Mouse (Mus musculus) adrenal gland, adult 2 months (tissue): Measurements from ENCODE around the gene Csn1s2b. TPM values are rescaled to one million over a fixed set of nuclear protein-coding genes. Genes with fewer than 3 reads are reported as not detected.
"Not testable (repeated sequence)": the region's sequence is repeated elsewhere in the genome, so short reads cannot be mapped to it uniquely, and the experiment has no call there.

Experiments used
- DNase-seq: peaks from one replicate; pipeline ENCODE4 v3.0.0; 2021
- long read RNA-seq: library from polyadenylated mRNA; stranded (forward); transcript quantifications from one replicate; pipeline ENCODE4 v2.0.0, GENCODE M21; 2021
- polyA plus RNA-seq: library from polyadenylated mRNA; depleted of rRNA; stranded (reverse); fragments of >200 nt; gene quantifications from 2 replicates; pipeline ENCODE4 v1.2.3, GENCODE M21; 2012; rRNA removed
- total RNA-seq, 2 experiments: library from RNA; stranded (reverse); gene quantifications; 2 replicates each; pipeline ENCODE4 v1.2.3; 2021

The Csn1s2b gene
- total RNA-seq (not detected), polyA plus RNA-seq (not detected in 2 replicates)
- long read RNA-seq = 0 reads

DNA sequence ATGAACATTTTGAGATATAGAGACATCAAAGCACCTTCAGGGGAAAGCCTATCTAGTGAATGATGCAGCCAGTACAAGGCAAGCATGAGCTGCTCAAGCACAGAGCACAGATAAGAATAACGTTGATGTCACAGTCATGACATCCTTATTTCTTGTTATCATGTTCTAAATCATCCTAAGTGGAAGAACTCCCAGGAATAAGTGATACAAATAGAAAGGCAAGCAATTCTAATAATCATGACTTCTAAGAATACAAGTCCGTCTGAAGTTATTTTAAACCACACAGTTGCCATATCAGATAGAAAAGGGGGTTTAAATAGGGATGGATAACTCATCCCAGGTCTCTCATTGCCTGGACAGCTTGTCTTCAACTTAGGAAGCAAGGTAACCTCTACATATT is at the start of gene Csn1s2b:
Csn1s2b (plus strand) TSS at position 301 of the 400 bp plus-strand sequence.
- DNase-seq = no peak

DNA sequence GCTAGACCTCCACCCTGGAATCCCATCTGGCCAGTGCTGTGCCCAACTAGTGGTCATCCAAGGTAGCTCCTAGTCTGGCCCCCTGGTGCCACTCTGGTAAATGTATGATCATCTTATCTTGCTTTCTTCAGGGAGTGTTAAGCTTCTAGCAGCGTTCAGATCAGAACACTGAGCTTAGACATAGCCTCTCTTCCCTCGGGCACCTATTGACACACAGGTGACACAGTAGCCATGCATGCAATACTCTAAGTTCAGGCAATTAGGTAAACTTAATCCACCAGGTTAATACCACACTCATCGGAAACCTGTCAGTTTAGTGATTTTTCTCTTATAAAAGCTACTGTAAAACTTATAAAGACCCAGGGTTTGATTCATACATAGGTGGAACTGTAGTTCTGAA is 43.3 kb upstream of the Csn1s2b start:
- DNase-seq = no peak

DNA sequence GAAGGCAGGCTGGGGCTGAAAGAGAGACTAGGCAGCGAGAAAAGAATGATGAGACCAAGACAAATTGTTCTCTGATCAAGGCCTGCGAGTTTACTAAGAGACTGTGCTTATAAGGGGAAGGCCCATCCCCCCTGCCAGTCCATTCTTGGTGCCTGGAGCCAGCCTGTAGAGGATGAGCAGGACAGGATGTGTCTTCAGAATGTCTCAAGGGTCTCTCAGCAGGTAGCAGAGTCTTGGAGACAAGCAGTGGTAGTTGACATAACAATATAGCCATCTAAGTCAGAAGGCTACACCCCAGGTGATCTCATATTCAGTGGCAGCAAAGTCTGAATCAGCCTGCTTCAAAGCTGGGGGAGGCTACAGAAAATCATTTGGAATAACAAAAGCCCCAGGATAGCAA is 35.7 kb upstream of the Csn1s2b start:
- not testable (repeated sequence) for DNase-seq

DNA sequence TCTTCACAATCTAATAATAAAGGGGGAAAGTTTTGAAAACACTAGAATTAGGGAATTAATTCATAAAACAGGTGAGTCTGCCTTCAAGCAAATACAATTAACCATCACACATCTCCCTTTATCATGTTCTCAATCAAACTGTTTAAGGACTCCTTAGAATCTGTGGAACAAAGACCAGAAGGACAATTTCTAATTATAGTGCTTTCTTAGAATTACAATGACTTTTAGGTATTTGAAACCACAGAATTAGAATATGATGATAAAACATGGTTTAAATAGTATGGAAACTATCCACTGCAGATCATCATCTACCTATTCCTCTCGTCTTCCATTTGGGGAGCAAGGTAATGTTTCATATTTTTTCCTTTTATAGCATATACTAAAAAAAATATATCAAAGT is 33.6 kb upstream of the Csn1s2b start, which contains the start of gene Csn1s2a:
Csn1s2a (plus strand) TSS at position 301 of the 400 bp plus-strand sequence.
- no peak for DNase-seq

DNA sequence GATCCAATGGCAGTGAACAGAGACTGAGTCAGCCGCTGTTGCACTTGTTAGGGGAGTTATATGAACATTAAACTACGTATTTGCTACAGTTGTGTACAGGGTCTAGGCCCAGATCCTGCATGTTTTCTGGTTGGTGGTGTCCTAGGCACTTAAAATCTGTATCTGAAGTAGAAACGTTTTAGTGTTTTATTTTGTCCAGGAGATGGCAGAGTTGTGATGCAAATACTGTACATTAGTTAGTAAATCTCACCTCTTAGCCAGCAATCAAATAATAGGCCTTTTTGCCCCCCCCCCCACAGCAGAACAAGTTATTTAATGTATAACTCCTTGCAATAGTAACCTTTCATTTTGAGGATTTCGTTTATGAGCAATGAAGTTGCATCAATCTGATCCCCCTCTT is 25.2 kb upstream of the Csn1s2b start:
- no peak for DNase-seq

DNA sequence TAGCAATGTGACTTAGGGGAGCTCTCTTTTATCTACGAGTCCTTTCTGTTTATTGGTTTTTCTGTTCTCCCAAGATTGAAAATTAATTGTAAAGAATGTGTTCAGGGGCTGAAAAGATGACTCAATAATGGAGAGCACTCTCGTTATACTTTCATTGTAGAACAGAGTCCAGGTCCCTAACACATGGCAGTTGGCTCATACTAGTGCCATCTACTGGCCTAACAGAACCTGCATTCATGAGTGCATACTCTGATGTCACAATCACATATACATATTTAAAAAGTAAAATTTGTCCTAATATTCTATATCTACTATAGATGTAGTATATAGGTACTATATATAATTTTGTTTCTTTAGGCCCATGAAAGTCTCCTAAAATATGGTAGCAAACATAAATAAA is 1.4 kb downstream of the Csn1s2b start:
- no peak for DNase-seq

DNA sequence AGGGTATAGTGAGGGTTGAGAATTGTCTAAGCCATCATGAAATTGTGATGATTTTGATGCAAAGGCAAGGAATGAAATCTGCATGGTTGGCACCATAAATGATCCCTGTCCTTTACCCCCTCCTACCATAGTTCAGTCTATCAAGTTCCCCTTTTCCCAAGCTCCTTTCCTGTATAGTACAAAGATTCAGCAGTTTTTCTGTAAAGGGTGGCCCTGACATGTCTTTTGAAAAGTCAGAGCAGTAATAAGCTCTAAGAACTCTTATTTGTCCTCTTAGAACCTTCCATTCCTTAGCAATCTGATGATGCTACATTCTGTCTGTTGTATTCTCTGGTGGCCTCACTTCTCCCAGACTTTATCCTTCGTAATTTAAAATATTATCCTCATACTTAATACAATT is 17.5 kb downstream of the Csn1s2b start, which contains the start of gene Prr27:
Prr27 (plus strand) TSS at position 301 of the 400 bp plus-strand sequence.
- DNase-seq = no peak

DNA sequence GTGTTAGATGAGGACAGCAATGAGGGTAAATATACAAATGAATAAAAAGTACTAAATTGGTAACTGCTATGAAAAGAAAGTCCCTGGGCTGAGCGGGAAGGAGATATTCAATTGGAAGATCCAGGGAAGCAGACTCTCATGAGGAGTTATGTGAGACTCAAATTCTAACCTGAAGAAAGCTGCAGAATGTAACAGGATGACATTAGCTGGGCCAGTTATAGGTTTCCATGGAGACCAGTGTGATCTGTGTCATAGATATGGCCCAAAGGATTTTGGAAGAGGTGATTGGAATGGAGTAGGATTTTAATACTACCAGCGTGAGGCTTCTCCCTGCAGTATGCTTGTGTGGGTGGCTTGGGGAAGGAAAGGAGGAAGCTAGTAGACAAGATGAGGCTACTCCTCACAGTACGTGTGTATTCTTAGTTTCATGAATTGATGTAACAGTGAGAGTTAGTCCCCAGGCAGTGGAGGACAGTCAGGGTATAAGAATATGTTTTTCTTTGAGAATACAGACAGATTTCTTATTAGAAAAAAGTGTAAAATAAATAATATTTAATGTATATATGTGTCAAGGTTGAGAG is 47.3 kb downstream of the Csn1s2b start:
- no peak for DNase-seq

DNA sequence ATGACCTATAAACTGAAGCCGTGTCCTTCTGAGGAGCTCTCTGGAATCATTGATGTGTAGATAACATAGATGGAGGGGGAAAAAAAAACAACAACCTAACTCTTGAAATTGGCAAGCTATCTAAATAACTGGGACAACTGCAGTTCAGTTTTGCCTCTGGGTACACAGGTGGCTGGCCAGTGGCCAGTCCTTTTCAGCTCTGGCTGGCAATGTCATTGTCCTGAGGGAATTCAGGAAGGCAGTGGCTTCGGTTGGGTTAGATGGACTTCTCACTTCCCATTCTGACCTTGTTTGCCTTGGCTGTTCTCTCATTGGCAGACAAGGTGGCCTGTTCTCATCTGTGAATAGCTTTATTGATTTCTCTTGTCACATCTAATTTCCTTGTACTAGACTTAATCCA is 62.2 kb downstream of the Csn1s2b start:
- no peak for DNase-seq

DNA sequence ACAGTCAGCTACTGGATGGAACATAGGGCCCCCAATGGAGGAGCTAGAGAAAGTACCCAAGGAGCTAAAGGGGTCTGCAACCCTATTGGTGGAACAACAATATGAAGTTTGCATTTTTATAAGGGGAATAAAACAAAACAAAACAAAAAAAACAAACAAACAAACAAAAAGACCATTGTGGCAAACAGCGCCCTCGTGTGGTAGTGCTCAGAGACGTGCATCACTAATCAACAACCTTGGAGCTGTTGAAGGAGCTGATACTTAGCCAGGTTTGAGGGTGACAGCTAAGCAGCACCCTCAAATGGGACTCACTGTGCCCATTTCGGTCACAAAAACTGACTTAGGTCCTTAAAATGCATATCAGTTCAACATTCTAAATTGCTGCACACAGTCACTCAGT is 63.5 kb downstream of the Csn1s2b start:
- no peak for DNase-seq

Other genes starting within 250 kb of the Csn1s2b start
- gene Sult1d1, start 239.1 kb upstream of the Csn1s2b start, total RNA-seq = under 1 TPM in 1 of 2 experiments, not detected in 1; 0.40 TPM
- not detected in 2 replicates for gene Sult1d1, start 239.1 kb upstream of the Csn1s2b start, polyA plus RNA-seq
- gene Sult1e1, start 216.5 kb upstream of the Csn1s2b start, total RNA-seq = 1 to 10 TPM in 1 of 2 experiments, under 1 TPM in 1; 0.84 to 3.9 TPM
- gene Sult1e1, start 216.5 kb upstream of the Csn1s2b start, polyA plus RNA-seq = not detected in 2 replicates
- not detected for gene Csn1s1, start 141.9 kb upstream of the Csn1s2b start, total RNA-seq
- gene Csn1s1, start 141.9 kb upstream of the Csn1s2b start, polyA plus RNA-seq = not detected in 2 replicates
- not detected for gene Csn2, start 108.5 kb upstream of the Csn1s2b start, total RNA-seq
- not detected in 2 replicates for gene Csn2, start 108.5 kb upstream of the Csn1s2b start, polyA plus RNA-seq
- gene Csn1s2a, start 33.5 kb upstream of the Csn1s2b start, total RNA-seq = not detected
- gene Csn1s2a, start 33.5 kb upstream of the Csn1s2b start, polyA plus RNA-seq = not detected in 2 replicates
- not detected for gene Prr27, start 17.6 kb downstream of the Csn1s2b start, total RNA-seq
- not detected in 2 replicates for gene Prr27, start 17.6 kb downstream of the Csn1s2b start, polyA plus RNA-seq
- not detected for gene Odam, start 76.9 kb downstream of the Csn1s2b start, total RNA-seq
- not detected in 2 replicates for gene Odam, start 76.9 kb downstream of the Csn1s2b start, polyA plus RNA-seq
- not detected for gene Csn3, start 117.5 kb downstream of the Csn1s2b start, total RNA-seq
- gene Csn3, start 117.5 kb downstream of the Csn1s2b start, polyA plus RNA-seq = not detected in 2 replicates
- not detected for gene 2310003L06Rik, start 161.4 kb downstream of the Csn1s2b start, total RNA-seq
- not detected in 2 replicates for gene 2310003L06Rik, start 161.4 kb downstream of the Csn1s2b start, polyA plus RNA-seq
- not detected for gene Gm28434, start 161.4 kb downstream of the Csn1s2b start, total RNA-seq
- gene Gm28434, start 161.4 kb downstream of the Csn1s2b start, polyA plus RNA-seq = not detected in 2 replicates
- gene Cabs1, start 171.4 kb downstream of the Csn1s2b start, total RNA-seq = not detected
- gene Cabs1, start 171.4 kb downstream of the Csn1s2b start, polyA plus RNA-seq = not detected in 2 replicates
- not detected for gene Smr3a, start 194.5 kb downstream of the Csn1s2b start, total RNA-seq
- not detected in 2 replicates for gene Smr3a, start 194.5 kb downstream of the Csn1s2b start, polyA plus RNA-seq